Mouse (Mus musculus) heart, postnatal 0 days (tissue): ENCODE measurements around the gene Myl3.

ENCODE experiments used
- CTCF ChIP-seq: IDR thresholded peaks from 2 replicates; pipeline ENCODE4 v1.5.1; 2016; ENCODE audit warnings: antibody characterized with exemption, control low read depth, low read depth
- EP300 ChIP-seq: IDR thresholded peaks from 2 replicates; pipeline ENCODE4 v1.6.1; 2016; ENCODE audit warnings: antibody characterized with exemption, low read depth

- TF ChIP-seq CTCF (no peak), EP300 (no peak)
These were observed at the start of gene Myl3 for GRCm38 (mm10) chr9:110741711-110742294.
